Mouse (Mus musculus): ENCODE measurements around the gene Mif4gd. TPM values are rescaled to one million over a fixed set of nuclear protein-coding genes. Genes with fewer than 3 reads are reported as not detected.

Mif4gd gene
- polyA plus RNA-seq, 1 experiment from 2014 or later: 22.0 TPM

DNA sequence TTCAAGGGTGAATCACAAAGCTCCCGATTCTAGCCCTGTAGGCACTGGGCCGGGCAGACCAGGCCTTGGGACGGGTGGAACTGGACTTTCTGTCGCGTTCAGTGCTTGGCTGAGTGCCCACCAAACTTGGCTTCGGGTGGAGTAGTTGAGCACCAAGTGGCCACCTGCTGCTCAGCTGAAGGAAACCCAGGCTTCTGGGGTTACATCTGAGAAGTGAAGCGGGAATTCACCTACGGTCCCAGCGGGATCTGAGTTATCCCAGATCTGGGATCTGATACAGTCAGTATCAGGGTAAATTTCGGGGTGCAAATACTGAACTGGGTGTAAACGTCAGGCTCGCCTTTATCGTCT lies 735 bp downstream of the Mif4gd start:
- under 1% methylated on average over 13 of the region's 13 CpGs for WGBS
- H3K4me2 ChIP-seq: peak overlapping the region; percentile 84
- peaks cover 51% of the 10 kb centered on the region for H3K36me3 ChIP-seq
- no peaks in the 10 kb centered on the region for H3K27me3 ChIP-seq (replicated peaks)
- H3K9ac ChIP-seq: peak overlapping the region; percentile 83
- H3K4me1 ChIP-seq (replicated peaks): peaks cover 37% of the 10 kb centered on the region
- H3K9me3 ChIP-seq (replicated peaks): no peaks in the 10 kb centered on the region
- peak overlapping the region; percentile 94; the same call in 1 of the 2 replicates for H3K27ac ChIP-seq (ENCODE audit: poor library complexity, severe bottlenecking)
- peak; percentile 27; the same call in 1 of the 2 replicates for ATAC-seq (ENCODE audit: insufficient number of reproducible peaks, low FRiP score)
- peak overlapping the region; percentile 61 for H3K4me3 ChIP-seq

DNA sequence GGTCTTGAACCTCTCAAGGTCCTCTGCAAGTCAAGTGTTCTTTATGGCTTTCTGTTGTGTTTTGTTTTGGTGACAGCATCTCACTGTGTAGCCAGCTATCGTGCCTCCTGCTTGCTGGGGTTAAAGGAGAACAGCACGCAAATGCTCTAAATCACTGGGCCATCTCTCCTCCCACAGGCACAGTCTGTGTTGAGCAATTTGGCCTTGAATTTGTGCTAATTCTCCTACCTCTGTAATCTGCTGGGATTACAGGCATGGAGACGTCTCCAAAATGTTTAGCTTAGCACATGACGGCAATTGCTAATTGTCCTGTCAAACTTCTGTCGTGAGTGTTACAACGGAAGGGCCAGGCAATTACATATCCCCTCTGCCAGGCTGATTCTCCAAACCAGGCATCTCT lies 1.6 kb downstream of the Mif4gd start:
- 79% methylated on average over 6 of the region's 6 CpGs for WGBS
- H3K27me3 ChIP-seq (replicated peaks): no peaks in the 10 kb centered on the region
- no peaks in the 10 kb centered on the region for H3K9me3 ChIP-seq (replicated peaks)
- peaks cover 53% of the 10 kb centered on the region for H3K36me3 ChIP-seq
- H3K27ac ChIP-seq (ENCODE audit: poor library complexity, severe bottlenecking): no peak overlapping the region
- H3K4me3 ChIP-seq: no peak overlapping the region
- H3K9ac ChIP-seq: no peak overlapping the region
- H3K4me1 ChIP-seq (replicated peaks): peaks cover 34% of the 10 kb centered on the region
- no peak for ATAC-seq (ENCODE audit: insufficient number of reproducible peaks, low FRiP score)
- peak overlapping the region; percentile 84; the same call in 1 of the 2 replicates for H3K4me2 ChIP-seq

DNA sequence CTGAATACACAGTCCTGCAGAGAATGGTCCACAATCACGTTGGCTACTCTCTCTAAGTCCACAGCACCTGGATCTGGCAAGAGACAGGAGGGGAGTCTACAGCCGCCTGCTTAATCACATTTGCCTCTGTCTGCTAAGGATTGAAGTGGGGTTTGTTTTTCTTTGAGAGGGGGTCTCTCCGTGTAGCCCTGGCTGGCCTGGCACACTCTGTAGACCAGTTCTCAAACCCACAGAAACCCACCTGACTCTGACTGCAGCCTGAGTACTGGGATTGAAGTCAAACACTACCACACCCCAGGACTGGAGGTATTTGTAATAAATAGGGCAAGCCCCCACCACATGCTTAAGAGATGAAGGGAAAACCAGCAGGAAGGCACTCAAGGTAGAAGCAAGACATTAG lies 3.2 kb downstream of the Mif4gd start:
- H3K27ac ChIP-seq (ENCODE audit: poor library complexity, severe bottlenecking): no peak overlapping the region
- no peak overlapping the region for H3K4me3 ChIP-seq
- peaks cover 31% of the 10 kb centered on the region for H3K4me1 ChIP-seq (replicated peaks)
- ATAC-seq (ENCODE audit: insufficient number of reproducible peaks, low FRiP score): no peak
- WGBS: 65% methylated on average over 3 of the region's 3 CpGs
- H3K27me3 ChIP-seq (replicated peaks): no peaks in the 10 kb centered on the region
- H3K4me2 ChIP-seq: no peak overlapping the region
- peaks cover 53% of the 10 kb centered on the region for H3K36me3 ChIP-seq
- H3K9ac ChIP-seq: 0 out of 2 replicates have a peak overlapping the region, but pooled peaks have one; percentile 17
- no peaks in the 10 kb centered on the region for H3K9me3 ChIP-seq (replicated peaks)

DNA sequence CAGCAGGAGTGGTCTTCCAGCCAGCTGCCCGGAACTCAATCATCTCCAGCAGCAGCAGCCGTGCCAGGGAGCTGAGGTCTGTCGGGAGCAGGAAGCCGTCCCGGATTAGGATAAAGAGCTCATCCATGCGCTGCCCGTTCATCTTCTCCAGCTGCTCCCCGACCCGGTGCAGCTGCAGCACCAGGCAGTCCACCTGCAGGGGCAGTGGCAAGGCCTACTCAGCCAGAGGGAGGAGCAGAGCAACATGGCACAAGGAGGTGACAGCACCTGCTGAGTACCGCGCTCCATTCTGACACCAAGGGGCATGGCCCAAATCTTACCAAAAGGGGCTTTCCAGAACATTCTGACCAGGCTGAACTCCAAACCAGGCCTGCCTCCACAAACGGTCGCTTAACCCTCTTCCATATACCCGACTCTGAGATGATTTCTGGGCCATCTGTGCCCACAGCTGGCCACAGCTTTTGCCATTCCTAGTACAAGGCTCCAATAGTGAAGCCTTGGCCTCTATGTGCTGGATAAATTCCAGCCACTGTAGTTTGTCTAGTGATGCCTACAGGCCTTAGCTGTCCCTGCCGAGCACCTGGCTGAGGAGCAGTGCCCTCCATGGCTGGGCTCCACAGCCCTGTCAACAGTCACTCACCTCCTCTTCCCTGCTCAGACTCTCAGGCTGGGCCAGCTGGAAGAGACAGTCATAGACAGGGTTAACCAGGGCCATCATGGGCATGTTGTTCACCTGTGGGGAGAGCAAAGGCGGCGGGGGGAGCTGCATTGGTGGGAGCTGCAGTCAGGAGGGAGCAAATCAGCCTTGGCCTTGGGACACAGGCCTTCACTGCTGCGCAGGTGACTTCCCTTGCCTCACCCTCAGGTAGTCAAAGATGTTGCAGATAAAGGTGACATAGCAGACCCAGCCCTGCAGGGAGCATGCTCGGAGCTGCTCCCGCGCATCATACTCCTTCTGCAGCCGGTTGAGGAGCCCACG lies 4.1 kb downstream of the Mif4gd start:
- Histone ChIP-seq H3K36me3 (peaks cover 50% of the 10 kb centered on the region), H3K27ac (ENCODE audit: poor library complexity, severe bottlenecking) (no peak overlapping the region), H3K4me3 (no peak overlapping the region), H3K9ac (no peak overlapping the region), H3K9me3 (replicated peaks) (no peaks in the 10 kb centered on the region), H3K4me1 (replicated peaks) (peaks cover 24% of the 10 kb centered on the region), H3K4me2 (no peak overlapping the region), H3K27me3 (replicated peaks) (no peaks in the 10 kb centered on the region)
- no peak for ATAC-seq (ENCODE audit: insufficient number of reproducible peaks, low FRiP score)
- 82% methylated on average over 23 of the region's 23 CpGs for whole genome bisulfite sequencing

DNA sequence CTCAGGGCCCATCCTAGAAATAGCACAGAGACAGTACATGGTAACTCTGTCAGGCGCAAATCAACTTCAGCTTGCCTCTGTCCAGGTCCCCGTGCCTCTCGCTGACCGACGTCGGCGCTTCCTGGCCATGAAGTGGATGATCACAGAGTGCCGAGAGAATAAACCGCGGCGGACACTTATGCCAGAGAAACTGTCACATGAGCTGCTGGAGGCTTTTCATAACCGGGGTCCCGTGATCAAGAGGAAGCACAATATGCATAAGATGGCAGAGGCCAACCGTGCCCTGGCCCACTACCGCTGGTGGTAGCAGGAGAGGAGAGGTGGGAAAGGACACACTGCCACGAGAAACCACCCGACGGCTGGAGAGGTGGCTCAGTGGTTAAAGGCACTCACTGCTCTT lies 6.0 kb downstream of the Mif4gd start:
- no peak overlapping the region for H3K4me2 ChIP-seq
- peaks cover 50% of the 10 kb centered on the region for H3K36me3 ChIP-seq
- H3K27me3 ChIP-seq (replicated peaks): no peaks in the 10 kb centered on the region
- H3K9me3 ChIP-seq (replicated peaks): no peaks in the 10 kb centered on the region
- peaks cover 27% of the 10 kb centered on the region for H3K4me1 ChIP-seq (replicated peaks)
- no peak for ATAC-seq (ENCODE audit: insufficient number of reproducible peaks, low FRiP score)
- H3K27ac ChIP-seq (ENCODE audit: poor library complexity, severe bottlenecking): no peak overlapping the region
- H3K4me3 ChIP-seq: no peak overlapping the region
- H3K9ac ChIP-seq: no peak overlapping the region
- WGBS: 91% methylated on average over 18 of the region's 18 CpGs

DNA sequence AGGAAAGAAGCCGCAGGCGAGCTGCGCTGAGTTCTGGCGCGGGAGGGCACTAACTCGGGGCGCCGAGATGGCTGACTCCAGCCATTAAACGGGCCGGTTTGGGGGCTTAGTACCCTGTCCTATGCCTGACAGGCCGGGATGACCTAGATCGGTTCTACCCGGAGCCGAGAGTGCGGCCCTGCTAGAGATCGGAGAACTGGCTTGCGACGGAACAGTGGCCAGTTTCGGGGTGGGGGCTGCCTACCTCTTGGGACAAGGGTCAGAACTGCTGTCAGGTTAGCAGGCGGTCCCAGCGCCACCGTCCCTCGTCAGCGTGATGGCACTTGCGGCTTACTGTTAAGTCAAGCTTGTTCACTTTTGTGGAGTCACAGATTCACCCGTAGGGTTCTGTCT lies 8.5 kb downstream of the Mif4gd start:
- Histone ChIP-seq H3K4me2 (peak overlapping the region; percentile 94), H3K4me1 (replicated peaks) (peaks cover 47% of the 10 kb centered on the region), H3K9me3 (replicated peaks) (no peaks in the 10 kb centered on the region), H3K36me3 (peaks cover 56% of the 10 kb centered on the region), H3K9ac (peak overlapping the region; percentile 93), H3K4me3 (peak overlapping the region; percentile 89), H3K27ac (ENCODE audit: poor library complexity, severe bottlenecking) (peak overlapping the region; percentile 84), H3K27me3 (replicated peaks) (no peaks in the 10 kb centered on the region)
- peak; percentile 9; the same call in 1 of the 2 replicates for ATAC-seq (ENCODE audit: insufficient number of reproducible peaks, low FRiP score)
- under 1% methylated on average over 26 of the region's 26 CpGs for WGBS

DNA sequence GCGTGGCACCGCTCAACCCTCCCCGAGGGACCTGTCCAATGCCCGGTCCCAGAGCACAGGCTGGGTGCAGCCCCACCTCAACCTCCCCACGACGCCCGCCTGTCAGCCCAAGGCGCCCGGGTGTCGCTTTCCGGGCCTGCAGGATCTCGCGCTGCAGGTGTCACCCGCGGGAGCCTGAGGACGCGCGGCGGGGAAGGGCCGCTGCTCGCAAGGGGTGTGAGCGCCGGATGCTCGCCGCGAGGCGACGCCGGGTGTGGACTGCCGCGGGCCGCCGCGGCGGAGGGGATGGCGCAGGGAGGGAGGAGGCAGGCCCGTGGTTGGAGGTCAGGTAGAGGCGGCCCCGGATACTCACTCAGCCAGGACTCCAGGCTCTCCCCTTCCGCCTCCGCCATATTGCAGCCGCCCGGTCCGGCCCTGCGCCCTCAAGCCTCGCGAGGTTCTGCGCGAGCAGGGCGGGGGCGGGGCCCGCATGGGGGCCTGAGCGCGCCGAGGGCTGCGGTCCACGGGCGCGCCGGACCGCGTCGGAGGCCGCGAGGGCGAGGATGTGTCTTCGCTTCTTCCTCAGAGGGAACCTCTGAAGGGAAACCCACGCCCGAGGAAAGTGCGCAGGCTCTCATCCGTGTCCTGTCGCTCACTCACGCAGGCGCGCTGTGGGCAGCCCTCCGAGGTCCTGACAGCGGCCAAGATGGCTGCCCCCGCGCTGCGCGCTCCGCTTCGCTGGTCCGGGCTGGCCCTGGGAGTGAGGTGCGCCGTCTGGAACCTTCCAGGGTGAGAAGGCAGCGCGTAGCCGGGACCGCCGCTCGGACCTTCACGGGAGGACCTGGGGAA lies 9.1 kb downstream of the Mif4gd start, which contains the start of the genes Mrps7 and Gga3:
TSS of gene Mrps7 (plus strand) at position 450 of the 828 bp plus-strand sequence.
TSS of gene Gga3 (minus strand) at position 576 of the 828 bp plus-strand sequence.
- Histone ChIP-seq H3K4me2 (peak within 1 kb of the TSS; percentile 94), H3K4me3 (peak within 1 kb of the TSS; percentile 89), H3K36me3 (peaks cover 54% of the 10 kb centered on the region), H3K27me3 (replicated peaks) (no peaks in the 10 kb centered on the region), H3K9me3 (replicated peaks) (no peaks in the 10 kb centered on the region), H3K9ac (peak within 1 kb of the TSS; percentile 93), H3K4me1 (replicated peaks) (peaks cover 47% of the 10 kb centered on the region), H3K27ac (ENCODE audit: poor library complexity, severe bottlenecking) (peak within 1 kb of the TSS; percentile 84)
- ATAC-seq (ENCODE audit: insufficient number of reproducible peaks, low FRiP score): peak; percentile 98
- under 1% methylated on average over 87 of the region's 93 CpGs for WGBS

DNA sequence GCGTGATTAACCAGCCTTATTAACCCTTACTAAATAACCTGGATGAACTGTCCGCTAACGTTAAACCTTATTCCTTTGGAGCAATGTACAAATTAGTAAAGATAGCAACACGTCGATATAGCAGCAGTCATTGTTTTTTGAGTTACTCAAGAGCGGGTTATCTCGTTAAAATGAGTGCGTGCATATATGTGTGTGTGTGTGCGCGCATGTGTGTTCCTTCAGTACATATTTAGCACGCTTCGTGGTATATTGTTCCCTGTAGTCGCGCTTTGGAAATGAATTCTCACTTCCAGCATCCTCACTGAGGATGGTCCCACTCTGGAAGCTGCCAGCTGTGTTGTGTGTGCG lies 9.7 kb downstream of the Mif4gd start:
- ATAC-seq (ENCODE audit: insufficient number of reproducible peaks, low FRiP score): no peak
- Histone ChIP-seq H3K27me3 (replicated peaks) (no peaks in the 10 kb centered on the region), H3K9me3 (replicated peaks) (no peaks in the 10 kb centered on the region), H3K27ac (ENCODE audit: poor library complexity, severe bottlenecking) (peak overlapping the region; percentile 84), H3K9ac (peak overlapping the region; percentile 93), H3K36me3 (peaks cover 53% of the 10 kb centered on the region), H3K4me2 (peak overlapping the region; percentile 94), H3K4me3 (peak overlapping the region; percentile 89), H3K4me1 (replicated peaks) (peaks cover 47% of the 10 kb centered on the region)
- WGBS: 6% methylated on average over 15 of the region's 15 CpGs

DNA sequence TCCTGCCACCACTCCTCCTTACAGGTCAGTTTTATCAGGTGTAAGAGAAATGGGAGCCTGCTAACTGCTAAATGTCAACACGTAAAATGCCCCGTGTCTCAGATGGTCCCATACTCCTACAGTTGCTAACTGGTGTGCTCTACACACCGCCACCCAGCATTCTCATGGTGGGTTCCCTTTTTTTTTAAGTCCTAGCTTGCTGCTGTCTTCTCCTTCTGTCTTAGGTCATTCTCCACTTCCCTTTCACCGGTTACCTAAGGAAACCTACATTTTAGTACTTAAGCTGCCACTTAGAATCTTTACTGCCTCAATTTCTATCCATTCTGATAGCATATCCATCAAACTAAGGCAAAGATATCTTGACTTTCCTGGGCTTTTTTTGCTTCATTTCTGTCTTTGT lies 11.6 kb downstream of the Mif4gd start:
- ATAC-seq (ENCODE audit: insufficient number of reproducible peaks, low FRiP score): no peak
- H3K27ac ChIP-seq (ENCODE audit: poor library complexity, severe bottlenecking): no peak overlapping the region
- no peaks in the 10 kb centered on the region for H3K27me3 ChIP-seq (replicated peaks)
- no peak overlapping the region for H3K9ac ChIP-seq
- 53% methylated on average over 4 of the region's 4 CpGs for WGBS
- no peaks in the 10 kb centered on the region for H3K9me3 ChIP-seq (replicated peaks)
- H3K4me3 ChIP-seq: no peak overlapping the region
- peaks cover 50% of the 10 kb centered on the region for H3K36me3 ChIP-seq
- peak overlapping the region; percentile 15; the same call in 1 of the 2 replicates for H3K4me2 ChIP-seq
- peaks cover 47% of the 10 kb centered on the region for H3K4me1 ChIP-seq (replicated peaks)

DNA sequence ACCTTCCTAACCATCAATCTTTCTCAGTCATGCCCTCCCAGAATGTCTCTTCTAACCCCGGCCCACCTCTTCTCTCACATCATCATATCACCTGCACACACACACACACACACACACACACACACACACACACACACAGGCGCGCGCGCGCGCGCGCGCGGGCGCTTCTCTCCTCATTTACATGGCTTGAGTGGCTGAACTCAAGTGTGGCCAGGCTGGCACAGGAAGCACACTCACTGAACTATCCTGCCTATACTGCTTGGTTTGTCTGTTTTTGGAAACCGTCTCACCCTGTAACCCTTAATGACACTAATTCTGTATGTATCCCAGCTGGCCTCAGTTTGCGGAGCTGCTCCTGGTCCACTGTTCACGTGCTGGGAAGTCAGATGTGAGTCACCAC lies 12.0 kb downstream of the Mif4gd start:
- Histone ChIP-seq H3K36me3 (peaks cover 50% of the 10 kb centered on the region), H3K4me2 (peak overlapping the region; percentile 15; the same call in 1 of the 2 replicates), H3K9ac (no peak overlapping the region), H3K27ac (ENCODE audit: poor library complexity, severe bottlenecking) (no peak overlapping the region), H3K4me1 (replicated peaks) (peaks cover 47% of the 10 kb centered on the region), H3K9me3 (replicated peaks) (no peaks in the 10 kb centered on the region), H3K4me3 (no peak overlapping the region), H3K27me3 (replicated peaks) (no peaks in the 10 kb centered on the region)
- no peak for ATAC-seq (ENCODE audit: insufficient number of reproducible peaks, low FRiP score)
- 85% methylated on average over 15 of the region's 15 CpGs for WGBS

DNA sequence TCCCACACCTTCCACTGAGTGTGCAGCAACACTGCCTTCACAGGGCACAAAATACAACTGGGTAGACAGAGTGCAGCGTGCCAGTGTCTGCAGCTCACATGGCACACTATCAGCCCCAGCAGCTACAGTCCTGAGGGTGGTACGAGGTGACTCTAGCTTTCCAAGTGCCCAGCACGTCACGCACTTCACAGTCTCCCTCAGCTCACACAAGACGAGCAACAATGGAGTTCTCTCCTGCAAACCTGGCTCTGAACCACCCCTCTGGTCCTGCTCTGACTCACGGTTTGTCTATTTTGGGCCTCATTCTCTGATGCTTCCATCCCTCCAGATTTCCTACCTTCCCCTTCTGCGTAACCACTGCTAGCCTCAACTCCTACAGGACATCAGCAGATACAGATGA lies 13.0 kb downstream of the Mif4gd start:
- no peak overlapping the region for H3K4me3 ChIP-seq
- peaks cover 37% of the 10 kb centered on the region for H3K4me1 ChIP-seq (replicated peaks)
- no peak overlapping the region for H3K4me2 ChIP-seq
- H3K9me3 ChIP-seq (replicated peaks): no peaks in the 10 kb centered on the region
- no peak overlapping the region for H3K27ac ChIP-seq (ENCODE audit: poor library complexity, severe bottlenecking)
- no peaks in the 10 kb centered on the region for H3K27me3 ChIP-seq (replicated peaks)
- H3K36me3 ChIP-seq: peaks cover 51% of the 10 kb centered on the region
- 83% methylated on average over 7 of the region's 7 CpGs for WGBS
- no peak for ATAC-seq (ENCODE audit: insufficient number of reproducible peaks, low FRiP score)
- H3K9ac ChIP-seq: no peak overlapping the region

Data from heart, embryonic 12.5 days (tissue).